Mouse (Mus musculus) midbrain, embryonic 15.5 days (tissue): ENCODE data around the gene Ctnnd2. TPM values are rescaled to one million over a fixed set of nuclear protein-coding genes. Genes with fewer than 3 reads are reported as not detected.

Experiments
- ATAC-seq: fragments of 200-750 bp; cut with Nextera tagmentation; replicated peaks from 2 replicates; pipeline ENCODE4 v1.8.0; 2017; ENCODE audit warnings: moderate TSS enrichment
- H3K27ac ChIP-seq: fragments of 300-500 bp; sonication (generic); 2 replicates; pipeline ENCODE4 v1.5.1; 2015; ENCODE audit warnings: mild to moderate bottlenecking, inconsistent platforms
- H3K27me3 ChIP-seq: fragments of 300-500 bp; sonication (generic); replicated peaks from 2 replicates; pipeline ENCODE4 v1.6.1; 2015; ENCODE audit warnings: inconsistent platforms
- H3K36me3 ChIP-seq: fragments of 300-500 bp; sonication (generic); replicated peaks from 2 replicates; pipeline ENCODE4 v1.6.1; 2015; ENCODE audit warnings: inconsistent platforms
- H3K4me1 ChIP-seq: fragments of 300-500 bp; sonication (generic); 2 replicates; pipeline ENCODE4 v1.6.1; 2015; ENCODE audit warnings: inconsistent platforms
- H3K4me2 ChIP-seq: fragments of 300-500 bp; sonication (generic); 2 replicates; pipeline ENCODE4 v1.6.1; 2015; ENCODE audit warnings: inconsistent platforms, mild to moderate bottlenecking, moderate library complexity
- H3K4me3 ChIP-seq: fragments of 300-500 bp; sonication (generic); 2 replicates; pipeline ENCODE4 v1.5.1; 2015; ENCODE audit warnings: mild to moderate bottlenecking, inconsistent platforms
- H3K9ac ChIP-seq: fragments of 300-500 bp; sonication (generic); 2 replicates; pipeline ENCODE4 v1.6.1; 2015; ENCODE audit warnings: mild to moderate bottlenecking, inconsistent platforms
- H3K9me3 ChIP-seq: fragments of 300-500 bp; sonication (generic); 2 replicates; pipeline ENCODE4 v1.6.1; 2016; ENCODE audit warnings: inconsistent platforms
- whole genome bisulfite sequencing: fragments of 180-500 bp; shearing (Covaris S2); methylation state at CpG from one replicate; pipeline ENCODE4 v1.1.7; 2015; ENCODE audit warnings: mixed read lengths; 5-methylcytosine and 5-hydroxymethylcytosine counted together
- polyA plus RNA-seq: library from polyadenylated mRNA; unstranded; fragments of >200 nt; fragmentation: Nextera tagmentation; extraction: Ambion mirVana; gene quantifications from 2 replicates; pipeline ENCODE4 v1.2.1, GENCODE M21; 2015

The Ctnnd2 gene
- polyA plus RNA-seq, 1 experiment from 2014 or later, result 72.2 TPM

GRCm38 (mm10) chr15:31006825-31007157, 834.4 kb downstream of the Ctnnd2 start:
- no peak overlapping the region for H3K4me2 ChIP-seq
- H3K27me3 ChIP-seq, result no peaks in the 10 kb centered on the region
- 0 out of 2 replicates have a peak, but pooled peaks cover 3% of the 10 kb centered on the region for H3K36me3 ChIP-seq
- H3K9me3 ChIP-seq, result no peaks in the 10 kb centered on the region
- H3K4me3 ChIP-seq, result no peak overlapping the region
- 89% methylated on average over 8 of the region's 8 CpGs for WGBS
- H3K9ac ChIP-seq, result no peak overlapping the region
- no peak overlapping the region for H3K27ac ChIP-seq
- 0 out of 2 replicates have a peak, but pooled peaks have one; percentile 48 for ATAC-seq
- no peaks in the 10 kb centered on the region for H3K4me1 ChIP-seq

GRCm38 (mm10) chr15:31008594-31008993, 836.2 kb downstream of the Ctnnd2 start:
- Histone ChIP-seq H3K4me1 (no peaks in the 10 kb centered on the region), H3K4me2 (no peak overlapping the region), H3K27me3 (no peaks in the 10 kb centered on the region), H3K9ac (no peak overlapping the region), H3K4me3 (no peak overlapping the region), H3K36me3 (0 out of 2 replicates have a peak, but pooled peaks cover 3% of the 10 kb centered on the region), H3K9me3 (no peaks in the 10 kb centered on the region), H3K27ac (no peak overlapping the region)
- ATAC-seq, result no peak
- 53% methylated on average over 6 of the region's 6 CpGs for WGBS

- no peak for ATAC-seq
- H3K36me3 ChIP-seq, result no peaks in the 10 kb centered on the region
- H3K4me3 ChIP-seq, result no peak overlapping the region
- 79% methylated on average over 2 of the region's 2 CpGs for WGBS
- H3K9ac ChIP-seq, result no peak overlapping the region
- H3K27ac ChIP-seq, result no peak overlapping the region
- no peaks in the 10 kb centered on the region for H3K27me3 ChIP-seq
- no peak overlapping the region for H3K4me2 ChIP-seq
- no peaks in the 10 kb centered on the region for H3K4me1 ChIP-seq
- H3K9me3 ChIP-seq, result no peaks in the 10 kb centered on the region
Observed at GRCm38 (mm10) chr15:31020769-31021168, 848.4 kb downstream of the Ctnnd2 start.

GRCm38 (mm10) chr15:31022012-31022411, 849.6 kb downstream of the Ctnnd2 start:
- H3K36me3 ChIP-seq, result no peaks in the 10 kb centered on the region
- WGBS, result 48% methylated on average over 1 of the region's 1 CpGs
- no peak for ATAC-seq
- H3K4me2 ChIP-seq, result no peak overlapping the region
- H3K27ac ChIP-seq, result no peak overlapping the region
- no peaks in the 10 kb centered on the region for H3K4me1 ChIP-seq
- H3K9ac ChIP-seq, result no peak overlapping the region
- no peaks in the 10 kb centered on the region for H3K27me3 ChIP-seq
- H3K4me3 ChIP-seq, result no peak overlapping the region
- no peaks in the 10 kb centered on the region for H3K9me3 ChIP-seq

- H3K4me2 ChIP-seq, result no peak overlapping the region
- no peaks in the 10 kb centered on the region for H3K9me3 ChIP-seq
- no peak for ATAC-seq
- H3K4me1 ChIP-seq, result no peaks in the 10 kb centered on the region
- H3K36me3 ChIP-seq, result no peaks in the 10 kb centered on the region; the same call in 1 of the 2 replicates
- 85% methylated on average over 3 of the region's 3 CpGs for WGBS
- no peak overlapping the region for H3K4me3 ChIP-seq
- no peak overlapping the region for H3K9ac ChIP-seq
- H3K27ac ChIP-seq, result no peak overlapping the region
- no peaks in the 10 kb centered on the region for H3K27me3 ChIP-seq
Observed at GRCm38 (mm10) chr15:31022497-31022896, 850.1 kb downstream of the Ctnnd2 start.

GRCm38 (mm10) chr15:31023766-31024165, 851.4 kb downstream of the Ctnnd2 start:
- H3K27me3 ChIP-seq, result no peaks in the 10 kb centered on the region
- H3K4me2 ChIP-seq, result no peak overlapping the region
- H3K4me1 ChIP-seq, result no peaks in the 10 kb centered on the region
- H3K36me3 ChIP-seq, result peaks cover 3% of the 10 kb centered on the region; the same call in 1 of the 2 replicates
- no peak overlapping the region for H3K4me3 ChIP-seq
- H3K9me3 ChIP-seq, result no peaks in the 10 kb centered on the region
- 80% methylated on average over 5 of the region's 5 CpGs for WGBS
- no peak overlapping the region for H3K9ac ChIP-seq
- ATAC-seq, result no peak
- H3K27ac ChIP-seq, result no peak overlapping the region

GRCm38 (mm10) chr15:31027448-31028230, 855.2 kb downstream of the Ctnnd2 start:
- Histone ChIP-seq H3K36me3 (peaks cover 3% of the 10 kb centered on the region; the same call in 1 of the 2 replicates), H3K27ac (no peak overlapping the region), H3K4me3 (no peak overlapping the region), H3K9ac (no peak overlapping the region), H3K27me3 (no peaks in the 10 kb centered on the region), H3K4me2 (no peak overlapping the region), H3K4me1 (no peaks in the 10 kb centered on the region), H3K9me3 (no peaks in the 10 kb centered on the region)
- no peak for ATAC-seq
- WGBS, result 89% methylated on average over 26 of the region's 26 CpGs

- H3K4me3 ChIP-seq, result no peak overlapping the region
- H3K27me3 ChIP-seq, result no peaks in the 10 kb centered on the region
- no peak overlapping the region for H3K9ac ChIP-seq
- ATAC-seq, result no peak
- no peaks in the 10 kb centered on the region for H3K36me3 ChIP-seq
- H3K9me3 ChIP-seq, result no peaks in the 10 kb centered on the region
- 83% methylated on average over 1 of the region's 1 CpGs for WGBS
- no peak overlapping the region for H3K27ac ChIP-seq
- no peak overlapping the region for H3K4me2 ChIP-seq
- no peaks in the 10 kb centered on the region for H3K4me1 ChIP-seq
Observed at GRCm38 (mm10) chr15:31044983-31045382, 872.6 kb downstream of the Ctnnd2 start.

- Histone ChIP-seq H3K4me3 (no peak overlapping the region), H3K27me3 (no peaks in the 10 kb centered on the region), H3K4me2 (no peak overlapping the region), H3K4me1 (no peaks in the 10 kb centered on the region), H3K9ac (no peak overlapping the region), H3K9me3 (no peaks in the 10 kb centered on the region), H3K36me3 (no peaks in the 10 kb centered on the region), H3K27ac (no peak overlapping the region)
- 62% methylated on average over 5 of the region's 5 CpGs for WGBS
- no peak for ATAC-seq
Observed at GRCm38 (mm10) chr15:31051496-31051895, 879.1 kb downstream of the Ctnnd2 start.

GRCm38 (mm10) chr15:31056145-31056544, 883.8 kb downstream of the Ctnnd2 start:
- Histone ChIP-seq H3K4me1 (no peaks in the 10 kb centered on the region), H3K27me3 (no peaks in the 10 kb centered on the region), H3K9me3 (no peaks in the 10 kb centered on the region), H3K27ac (no peak overlapping the region), H3K9ac (no peak overlapping the region), H3K36me3 (no peaks in the 10 kb centered on the region), H3K4me2 (no peak overlapping the region), H3K4me3 (no peak overlapping the region)
- 56% methylated on average over 3 of the region's 3 CpGs for WGBS
- ATAC-seq, result no peak

GRCm38 (mm10) chr15:31058315-31058714, 885.9 kb downstream of the Ctnnd2 start:
- no peaks in the 10 kb centered on the region for H3K36me3 ChIP-seq
- H3K4me3 ChIP-seq, result no peak overlapping the region
- ATAC-seq, result no peak
- no peaks in the 10 kb centered on the region for H3K27me3 ChIP-seq
- H3K9ac ChIP-seq, result no peak overlapping the region
- H3K9me3 ChIP-seq, result no peaks in the 10 kb centered on the region
- WGBS, result 87% methylated on average over 6 of the region's 6 CpGs
- H3K27ac ChIP-seq, result no peak overlapping the region
- H3K4me2 ChIP-seq, result no peak overlapping the region
- H3K4me1 ChIP-seq, result no peaks in the 10 kb centered on the region

GRCm38 (mm10) chr15:31063734-31064133, 891.3 kb downstream of the Ctnnd2 start:
- Histone ChIP-seq H3K9ac (no peak overlapping the region), H3K4me1 (no peaks in the 10 kb centered on the region), H3K36me3 (no peaks in the 10 kb centered on the region), H3K27ac (no peak overlapping the region), H3K27me3 (no peaks in the 10 kb centered on the region), H3K9me3 (no peaks in the 10 kb centered on the region), H3K4me3 (no peak overlapping the region), H3K4me2 (no peak overlapping the region)
- no peak for ATAC-seq
- 65% methylated on average over 3 of the region's 3 CpGs for WGBS

- Histone ChIP-seq H3K27me3 (no peaks in the 10 kb centered on the region), H3K4me2 (no peak overlapping the region), H3K9ac (no peak overlapping the region), H3K9me3 (no peaks in the 10 kb centered on the region), H3K36me3 (no peaks in the 10 kb centered on the region), H3K27ac (no peak overlapping the region), H3K4me1 (no peaks in the 10 kb centered on the region), H3K4me3 (no peak overlapping the region)
- WGBS, result 72% methylated on average over 2 of the region's 2 CpGs
- ATAC-seq, result no peak
Observed at GRCm38 (mm10) chr15:31068127-31068526, 895.7 kb downstream of the Ctnnd2 start.
